Mouse (Mus musculus) cerebellum, adult 2 months (tissue): ENCODE measurements around the gene Rpf2. TPM values are rescaled to one million over a fixed set of nuclear protein-coding genes. Genes with fewer than 3 reads are reported as not detected.

ENCODE experiments used
- DNase-seq, 2 experiments: peaks; one replicate each; pipeline ENCODE4 v3.0.0; 2021
- H3K27ac ChIP-seq: fragments of 200-500 bp; 2 replicates; pipeline ENCODE4 v1.5.1; 2012; ENCODE audit warnings: low read length, control low read depth, inconsistent platforms; ENCODE audit not compliant: insufficient read depth
- H3K27me3 ChIP-seq: fragments of 200-500 bp; 2 replicates; pipeline ENCODE4 v1.6.1; 2012; ENCODE audit warnings: inconsistent platforms, mild to moderate bottlenecking, low read length, moderate library complexity; ENCODE audit not compliant: control insufficient read depth, insufficient read depth
- H3K4me1 ChIP-seq: fragments of 200-500 bp; 2 replicates; pipeline ENCODE4 v1.6.1; 2011; ENCODE audit warnings: low read length; ENCODE audit not compliant: control insufficient read depth, insufficient read depth
- H3K4me3 ChIP-seq: fragments of 200-500 bp; replicated peaks from 2 replicates; pipeline ENCODE3; 2011; ENCODE audit warnings: mild to moderate bottlenecking, low read depth, low read length, control low read depth; ENCODE audit not compliant: insufficient read depth
- CTCF ChIP-seq: fragments of 200-500 bp; IDR thresholded peaks from 2 replicates; pipeline ENCODE4 v1.5.1; 2011; ENCODE audit warnings: low read depth, mild to moderate bottlenecking, control low read depth, low read length, moderate library complexity, borderline replicate concordance; ENCODE audit not compliant: insufficient read depth
- POLR2A ChIP-seq: fragments of 200-500 bp; IDR thresholded peaks from 2 replicates; pipeline ENCODE4 v1.6.1; 2011; ENCODE audit warnings: low read length, control low read depth, borderline replicate concordance; ENCODE audit not compliant: insufficient read depth
- WGBS: fragments of 180-500 bp; shearing (Covaris S2); methylation state at CpG from one replicate; pipeline ENCODE4 v1.1.7; 2018; 5-methylcytosine and 5-hydroxymethylcytosine counted together
- polyA plus RNA-seq: library from polyadenylated mRNA; depleted of rRNA; stranded (reverse); fragments of >200 nt; gene quantifications from 2 replicates; pipeline ENCODE4 v1.2.3, GENCODE M21; 2012; rRNA removed

Rpf2 gene
- polyA plus RNA-seq, 1 experiment, result 15.1 TPM

DNA sequence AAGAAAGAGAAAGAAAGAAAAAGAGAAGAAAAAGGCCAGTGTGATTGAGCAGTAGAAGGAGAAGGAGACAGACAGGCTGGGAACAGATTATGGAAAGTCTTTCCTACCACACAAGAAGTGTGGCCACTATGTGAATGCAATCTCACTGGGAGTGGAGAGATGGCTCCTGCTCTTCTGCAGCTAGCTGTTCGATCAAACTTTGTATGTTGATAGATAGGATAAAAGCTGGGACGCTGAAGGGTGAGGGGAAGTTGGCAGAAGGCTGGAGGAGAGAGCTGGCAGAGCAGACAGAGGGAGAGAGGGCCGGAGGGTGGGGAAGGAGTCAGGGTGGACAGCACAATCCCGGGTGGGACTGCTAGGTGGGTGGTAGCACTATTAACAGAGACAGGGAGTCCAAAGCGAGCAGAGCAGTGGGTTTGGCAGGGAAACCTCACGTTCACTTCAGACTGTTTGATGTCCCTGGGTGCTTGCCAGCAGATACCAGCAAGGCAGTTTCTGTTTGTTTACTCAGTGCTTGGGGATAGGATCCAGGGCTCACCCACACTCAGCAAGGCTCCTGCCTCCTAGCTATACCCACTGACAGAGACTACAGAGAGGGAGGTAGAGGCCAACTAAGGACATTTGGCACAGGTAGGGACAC, 69.4 kb downstream of the Rpf2 start:
- no peak for TF ChIP-seq POLR2A
- no peak for TF ChIP-seq CTCF
- WGBS, result 8% methylated on average over 6 of the region's 6 CpGs
- H3K4me3 ChIP-seq, result no peak overlapping the region
- H3K4me1 ChIP-seq, result no peaks in the 10 kb centered on the region
- peak; percentile 20 to 31 for DNase-seq
- H3K27me3 ChIP-seq, result no peaks in the 10 kb centered on the region
- H3K27ac ChIP-seq, result no peak overlapping the region

Other genes with a start within 250 kb of the Rpf2 start
- 0.62 and 0.69 TPM in 2 replicates for gene Mfsd4b1, start 221.8 kb downstream of the Rpf2 start, polyA plus RNA-seq
- gene Slc16a10, start 104.8 kb downstream of the Rpf2 start, polyA plus RNA-seq, result 3.6 and 5.0 TPM in 2 replicates
- gene Gtf3c6, start 11.1 kb upstream of the Rpf2 start, polyA plus RNA-seq, result 28.1 and 33.2 TPM in 2 replicates
- gene Amd1, start 55.1 kb upstream of the Rpf2 start, polyA plus RNA-seq, result 113 and 114 TPM in 2 replicates
- gene Cdk19, start 92.5 kb upstream of the Rpf2 start, polyA plus RNA-seq, result 44.7 and 45.9 TPM in 2 replicates